Mouse (Mus musculus) embryonic facial prominence, embryonic 11.5 days (tissue): ENCODE measurements around the gene Mrvi1. TPM values are rescaled to one million over a fixed set of nuclear protein-coding genes. Genes with fewer than 3 reads are reported as not detected.

ENCODE experiments used
- ATAC-seq: fragments of 200-750 bp; cut with Nextera tagmentation; replicated peaks from 2 replicates; pipeline ENCODE4 v1.8.0; 2017; ENCODE audit warnings: low read depth; ENCODE audit not compliant: insufficient number of reproducible peaks, low FRiP score, low TSS enrichment
- DNase-seq: peaks from one replicate; pipeline ENCODE4 v3.0.0-alpha.2; 2015; ENCODE audit warnings: low spot score
- H3K27ac ChIP-seq: fragments of 300-500 bp; sonication (generic); replicated peaks from 2 replicates; pipeline ENCODE4 v1.5.1; 2014; ENCODE audit warnings: mild to moderate bottlenecking, low read depth, low read length, control low read depth
- H3K27me3 ChIP-seq: fragments of 300-500 bp; sonication (generic); 2 replicates; pipeline ENCODE4 v1.6.1; 2014; ENCODE audit warnings: mild to moderate bottlenecking, low read length, moderate library complexity, mixed read lengths; ENCODE audit not compliant: control insufficient read depth, insufficient read depth
- H3K36me3 ChIP-seq: fragments of 300-500 bp; sonication (generic); replicated peaks from 2 replicates; pipeline ENCODE4 v1.6.1; 2014; ENCODE audit warnings: low read depth, mild to moderate bottlenecking, low read length, moderate library complexity, mixed read lengths; ENCODE audit not compliant: control insufficient read depth, insufficient read depth
- H3K4me1 ChIP-seq: fragments of 300-500 bp; sonication (generic); 2 replicates; pipeline ENCODE4 v1.6.1; 2014; ENCODE audit warnings: low read length, mixed read lengths; ENCODE audit not compliant: control insufficient read depth, insufficient read depth
- H3K4me2 ChIP-seq: fragments of 300-500 bp; sonication (generic); 2 replicates; pipeline ENCODE4 v1.6.1; 2014; ENCODE audit warnings: low read depth, mild to moderate bottlenecking, control low read depth, low read length, moderate library complexity
- H3K4me3 ChIP-seq: fragments of 300-500 bp; sonication (generic); 2 replicates; pipeline ENCODE4 v1.5.1; 2014; ENCODE audit warnings: low read depth, low read length, control low read depth
- H3K9ac ChIP-seq: fragments of 300-500 bp; sonication (generic); replicated peaks from 2 replicates; pipeline ENCODE4 v1.6.1; 2014; ENCODE audit warnings: mild to moderate bottlenecking, control low read depth, low read length
- H3K9me3 ChIP-seq: fragments of 300-500 bp; sonication (generic); replicated peaks from 2 replicates; pipeline ENCODE4 v1.6.1; 2016; ENCODE audit warnings: mild to moderate bottlenecking, low read length, inconsistent platforms, mixed read lengths; ENCODE audit not compliant: control insufficient read depth
- WGBS: fragments of 180-500 bp; shearing (Covaris S2); extraction: QIAGEN DNeasy Blood & Tissue Kit; methylation state at CpG from one replicate; pipeline ENCODE4 v1.1.7; 2014; 5-methylcytosine and 5-hydroxymethylcytosine counted together
- polyA plus RNA-seq: library from polyadenylated mRNA; unstranded; fragments of >200 nt; fragmentation: Nextera tagmentation; extraction: Ambion mirVana; gene quantifications from 2 replicates; pipeline ENCODE4 v1.2.1, GENCODE M21; 2014

Mrvi1 gene
- polyA plus RNA-seq, 1 experiment from 2014 or later: 2.5 TPM

GRCm38 (mm10) chr7:110823076-110823475, 159.2 kb downstream of the Mrvi1 start:
- no peaks in the 10 kb centered on the region for H3K4me1 ChIP-seq
- no peaks in the 10 kb centered on the region; the same call in 1 of the 2 replicates for H3K36me3 ChIP-seq
- H3K4me2 ChIP-seq: no peak overlapping the region
- H3K27me3 ChIP-seq: no peaks in the 10 kb centered on the region
- H3K4me3 ChIP-seq: no peak overlapping the region
- no peak overlapping the region for H3K27ac ChIP-seq
- no peak for ATAC-seq
- DNase-seq: no peak
- no peaks in the 10 kb centered on the region for H3K9me3 ChIP-seq
- H3K9ac ChIP-seq: no peak overlapping the region
- WGBS: 71% methylated on average over 8 of the region's 8 CpGs

DNA sequence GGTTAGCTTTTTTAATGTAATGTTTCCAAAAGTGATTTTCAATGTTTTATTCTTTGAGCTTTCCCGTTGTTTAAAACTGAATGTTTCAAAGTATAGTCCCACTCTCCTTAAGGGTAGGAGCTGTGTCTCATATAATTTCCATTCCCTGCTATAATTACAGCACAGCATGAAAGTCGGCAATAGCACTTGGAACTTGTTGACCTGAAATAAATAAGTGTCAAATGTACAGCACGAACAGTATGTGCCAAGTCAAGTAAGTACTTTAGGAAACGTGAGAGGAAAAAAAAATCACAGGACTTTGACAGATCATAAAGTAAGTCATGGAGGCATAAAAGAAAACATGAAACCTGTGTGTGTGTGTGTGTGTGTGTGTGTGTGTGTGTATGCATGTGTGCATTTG, 160.2 kb downstream of the Mrvi1 start:
- Histone ChIP-seq H3K27ac (no peak overlapping the region), H3K27me3 (no peaks in the 10 kb centered on the region), H3K9me3 (no peaks in the 10 kb centered on the region), H3K36me3 (no peaks in the 10 kb centered on the region; the same call in 1 of the 2 replicates), H3K4me3 (no peak overlapping the region), H3K4me2 (no peak overlapping the region), H3K4me1 (no peaks in the 10 kb centered on the region), H3K9ac (no peak overlapping the region)
- DNase-seq (no peak), ATAC-seq (no peak)
- 66% methylated on average over 4 of the region's 4 CpGs for WGBS

GRCm38 (mm10) chr7:110821653-110822052, 160.6 kb downstream of the Mrvi1 start:
- H3K4me1 ChIP-seq: no peaks in the 10 kb centered on the region
- 59% methylated on average over 3 of the region's 3 CpGs for WGBS
- H3K4me2 ChIP-seq: no peak overlapping the region
- no peaks in the 10 kb centered on the region for H3K27me3 ChIP-seq
- H3K27ac ChIP-seq: no peak overlapping the region
- no peaks in the 10 kb centered on the region; the same call in 1 of the 2 replicates for H3K36me3 ChIP-seq
- no peaks in the 10 kb centered on the region for H3K9me3 ChIP-seq
- no peak for ATAC-seq
- no peak overlapping the region for H3K9ac ChIP-seq
- DNase-seq: no peak
- no peak overlapping the region for H3K4me3 ChIP-seq

GRCm38 (mm10) chr7:110821068-110821467, 161.2 kb downstream of the Mrvi1 start:
- ATAC-seq (no peak), DNase-seq (no peak)
- Histone ChIP-seq H3K4me1 (no peaks in the 10 kb centered on the region), H3K27me3 (no peaks in the 10 kb centered on the region), H3K9me3 (no peaks in the 10 kb centered on the region), H3K36me3 (no peaks in the 10 kb centered on the region; the same call in 1 of the 2 replicates), H3K27ac (no peak overlapping the region), H3K9ac (no peak overlapping the region), H3K4me2 (no peak overlapping the region), H3K4me3 (no peak overlapping the region)
- 38% methylated on average over 5 of the region's 5 CpGs for WGBS

GRCm38 (mm10) chr7:110818787-110819350, 163.4 kb downstream of the Mrvi1 start:
- 84% methylated on average over 11 of the region's 11 CpGs for WGBS
- Histone ChIP-seq H3K36me3 (no peaks in the 10 kb centered on the region), H3K27me3 (no peaks in the 10 kb centered on the region), H3K4me2 (no peak overlapping the region), H3K4me3 (no peak overlapping the region), H3K4me1 (no peaks in the 10 kb centered on the region), H3K27ac (no peak overlapping the region), H3K9me3 (no peaks in the 10 kb centered on the region), H3K9ac (no peak overlapping the region)
- ATAC-seq: no peak
- no peak for DNase-seq

Other genes starting within 250 kb of the Mrvi1 start
- 2.0 and 2.5 TPM in 2 replicates for gene Ampd3, start 214.3 kb downstream of the Mrvi1 start, polyA plus RNA-seq
- gene Rnf141, start 138.0 kb downstream of the Mrvi1 start, polyA plus RNA-seq: 20.6 and 23.5 TPM in 2 replicates
- 0.41 and 1.2 TPM in 2 replicates for gene Lyve1, start 119.2 kb downstream of the Mrvi1 start, polyA plus RNA-seq
- gene Ctr9, start 46.5 kb upstream of the Mrvi1 start, polyA plus RNA-seq: 82.7 and 88.1 TPM in 2 replicates
- 1,788 and 1,988 TPM in 2 replicates for gene Eif4g2, start 100.6 kb upstream of the Mrvi1 start, polyA plus RNA-seq